Mouse (Mus musculus) gonadal fat pad, adult 2 months (tissue): ENCODE results near the gene Olfr169. TPM values are rescaled to one million over a fixed set of nuclear protein-coding genes. Genes with fewer than 3 reads are reported as not detected.
"Not testable (repeated sequence)": the region's sequence is repeated elsewhere in the genome, so short reads cannot be mapped to it uniquely, and the experiment has no call there.

Source experiments
- DNase-seq: peaks from one replicate; pipeline ENCODE4 v3.0.0-alpha.2; 2012; ENCODE audit warnings: low read depth
- polyA plus RNA-seq: library from polyadenylated mRNA; depleted of rRNA; stranded (reverse); fragments of >200 nt; gene quantifications from 2 replicates; pipeline ENCODE4 v1.2.3, GENCODE M21; 2012; rRNA removed

The Olfr169 gene
- polyA plus RNA-seq = not detected in 2 replicates

- not testable (repeated sequence) for DNase-seq
Measured at GRCm38 (mm10) chr16:19571709-19572108, at the start of gene Olfr169. TSS of gene Olfr169 (minus strand) at chr16:19571809.

- not testable (repeated sequence) for DNase-seq
Measured at GRCm38 (mm10) chr16:19611782-19612181, 40.2 kb upstream of the Olfr169 start, which contains the start of gene Olfr170. TSS of gene Olfr170 (minus strand) at chr16:19611882.

- DNase-seq = no peak
Measured at GRCm38 (mm10) chr16:19603166-19603565, 31.6 kb upstream of the Olfr169 start.

- DNase-seq = not testable (repeated sequence)
Measured at GRCm38 (mm10) chr16:19553429-19553828, 18.2 kb downstream of the Olfr169 start.

GRCm38 (mm10) chr16:19552246-19552645, 19.4 kb downstream of the Olfr169 start:
- DNase-seq = not testable (repeated sequence)

- no peak for DNase-seq
Measured at GRCm38 (mm10) chr16:19535455-19535854, 36.2 kb downstream of the Olfr169 start, which contains the start of gene Olfr168. TSS of gene Olfr168 (minus strand) at chr16:19535555.

- no peak for DNase-seq
Measured at GRCm38 (mm10) chr16:19522166-19522565, 49.4 kb downstream of the Olfr169 start, which contains the start of gene Olfr167. TSS of gene Olfr167 (minus strand) at chr16:19522266.

Other genes starting within 250 kb of the Olfr169 start
- gene Olfr165, start 148.7 kb downstream of the Olfr169 start, polyA plus RNA-seq = not detected in 2 replicates
- not detected in 2 replicates for gene Olfr166, start 88.1 kb downstream of the Olfr169 start, polyA plus RNA-seq
- gene Olfr167, start 49.5 kb downstream of the Olfr169 start, polyA plus RNA-seq = not detected in 2 replicates
- gene Olfr168, start 36.3 kb downstream of the Olfr169 start, polyA plus RNA-seq = not detected in 2 replicates
- not detected in 2 replicates for gene Olfr170, start 40.1 kb upstream of the Olfr169 start, polyA plus RNA-seq
- not detected in 2 replicates for gene Olfr171, start 58.1 kb upstream of the Olfr169 start, polyA plus RNA-seq
- 0.04 TPM in 1 of 2 replicates, not detected in the other for gene Lamp3, start 134.6 kb upstream of the Olfr169 start, polyA plus RNA-seq
- gene B3gnt5, start 188.4 kb upstream of the Olfr169 start, polyA plus RNA-seq = 0.08 and 0.18 TPM in 2 replicates